Mouse (Mus musculus) heart, embryonic 16.5 days (tissue): ENCODE data around the gene Cemip. TPM values are rescaled to one million over a fixed set of nuclear protein-coding genes. Genes with fewer than 3 reads are reported as not detected.
"Not testable (repeated sequence)": the region's sequence is repeated elsewhere in the genome, so short reads cannot be mapped to it uniquely, and the experiment has no call there.

Experiments
- ATAC-seq: fragments of 200-750 bp; cut with Nextera tagmentation; replicated peaks from 2 replicates; pipeline ENCODE4 v1.8.0; 2017; ENCODE audit warnings: moderate number of reproducible peaks; ENCODE audit not compliant: insufficient read depth, low FRiP score; ENCODE audit errors: extremely low read depth
- H3K27ac ChIP-seq: fragments of 300-500 bp; sonication (generic); 2 replicates; pipeline ENCODE4 v1.5.1; 2014; ENCODE audit warnings: mild to moderate bottlenecking, low read length, control low read depth, moderate library complexity
- H3K27me3 ChIP-seq: fragments of 300-500 bp; sonication (generic); 2 replicates; pipeline ENCODE4 v1.6.1; 2014; ENCODE audit warnings: low read length, mixed read lengths; ENCODE audit not compliant: control insufficient read depth, insufficient read depth
- H3K36me3 ChIP-seq: fragments of 300-500 bp; sonication (generic); 2 replicates; pipeline ENCODE4 v1.6.1; 2014; ENCODE audit not compliant: control insufficient read depth, insufficient read depth
- H3K4me1 ChIP-seq: fragments of 300-500 bp; sonication (generic); 2 replicates; pipeline ENCODE4 v1.6.1; 2014; ENCODE audit warnings: low read length, mixed read lengths; ENCODE audit not compliant: control insufficient read depth, insufficient read depth
- H3K4me2 ChIP-seq: fragments of 300-500 bp; sonication (generic); 2 replicates; pipeline ENCODE4 v1.6.1; 2014; ENCODE audit warnings: low read depth, mild to moderate bottlenecking, control low read depth, low read length
- H3K4me3 ChIP-seq: fragments of 300-500 bp; sonication (generic); 2 replicates; pipeline ENCODE4 v1.5.1; 2014; ENCODE audit warnings: mild to moderate bottlenecking, control low read depth, low read length
- H3K9ac ChIP-seq: fragments of 300-500 bp; sonication (generic); 2 replicates; pipeline ENCODE4 v1.6.1; 2014; ENCODE audit warnings: low read length, control low read depth
- H3K9me3 ChIP-seq: fragments of 300-500 bp; sonication (generic); replicated peaks from 2 replicates; pipeline ENCODE4 v1.6.1; 2016; ENCODE audit warnings: low read length; ENCODE audit not compliant: control insufficient read depth
- WGBS: fragments of 180-500 bp; shearing (Covaris S2); extraction: QIAGEN DNeasy Blood & Tissue Kit; methylation state at CpG from one replicate; pipeline ENCODE4 v1.1.7; 2014; 5-methylcytosine and 5-hydroxymethylcytosine counted together
- polyA plus RNA-seq: library from polyadenylated mRNA; unstranded; fragments of >200 nt; fragmentation: Nextera tagmentation; extraction: Ambion mirVana; gene quantifications from 2 replicates; pipeline ENCODE4 v1.2.1, GENCODE M21; 2015

The Cemip gene
- polyA plus RNA-seq = 0.32 and 0.64 TPM in 2 replicates

GRCm38 (mm10) chr7:84086039-84086829 is at the start of gene Cemip:
TSS of gene Cemip (minus strand) at chr7:84086502.
- Histone ChIP-seq H3K27ac (no peak within 1 kb of the TSS), H3K4me2 (peak within 1 kb of the TSS; percentile 73), H3K4me3 (peak within 1 kb of the TSS; percentile 44), H3K9ac (peak within 1 kb of the TSS; percentile 41; the same call in 1 of the 2 replicates), H3K27me3 (peaks cover 20% of the 10 kb centered on the region), H3K9me3 (no peaks in the 10 kb centered on the region), H3K4me1 (peaks cover 14% of the 10 kb centered on the region), H3K36me3 (no peaks in the 10 kb centered on the region)
- ATAC-seq = peak; percentile 72
- 2% methylated on average over 54 of the region's 54 CpGs for WGBS

GRCm38 (mm10) chr7:84132704-84133103 is 46.4 kb upstream of the Cemip start:
- Histone ChIP-seq H3K9me3 (no peaks in the 10 kb centered on the region), H3K4me2 (no peak overlapping the region), H3K27me3 (no peaks in the 10 kb centered on the region), H3K4me3 (no peak overlapping the region), H3K9ac (no peak overlapping the region), H3K27ac (peak overlapping the region; percentile 51), H3K4me1 (peaks cover 71% of the 10 kb centered on the region), H3K36me3 (no peaks in the 10 kb centered on the region)
- no peak for ATAC-seq
- WGBS = 27% methylated on average over 1 of the region's 1 CpGs

GRCm38 (mm10) chr7:84131736-84132135 is 45.4 kb upstream of the Cemip start:
- H3K36me3 ChIP-seq = no peaks in the 10 kb centered on the region
- 72% methylated on average over 4 of the region's 4 CpGs for WGBS
- peaks cover 75% of the 10 kb centered on the region for H3K4me1 ChIP-seq
- no peak for ATAC-seq
- no peak overlapping the region for H3K9ac ChIP-seq
- H3K4me2 ChIP-seq = no peak overlapping the region
- H3K27me3 ChIP-seq = no peaks in the 10 kb centered on the region
- peak overlapping the region; percentile 23; the same call in 1 of the 2 replicates for H3K27ac ChIP-seq
- no peaks in the 10 kb centered on the region for H3K9me3 ChIP-seq
- H3K4me3 ChIP-seq = no peak overlapping the region

- no peaks in the 10 kb centered on the region for H3K36me3 ChIP-seq
- H3K9me3 ChIP-seq = no peaks in the 10 kb centered on the region
- 28% methylated on average over 8 of the region's 8 CpGs for WGBS
- H3K4me3 ChIP-seq = no peak overlapping the region
- H3K4me2 ChIP-seq = peak overlapping the region; percentile 52
- peak; percentile 96 for ATAC-seq
- no peaks in the 10 kb centered on the region for H3K27me3 ChIP-seq
- H3K4me1 ChIP-seq = peaks cover 81% of the 10 kb centered on the region
- peak overlapping the region; percentile 95 for H3K27ac ChIP-seq
- H3K9ac ChIP-seq = peak overlapping the region; percentile 6
Measured at GRCm38 (mm10) chr7:84128661-84129060, 42.4 kb upstream of the Cemip start.

- H3K4me2 ChIP-seq = no peak overlapping the region
- no peak overlapping the region for H3K9ac ChIP-seq
- H3K36me3 ChIP-seq = no peaks in the 10 kb centered on the region
- H3K9me3 ChIP-seq = no peaks in the 10 kb centered on the region
- peaks cover 81% of the 10 kb centered on the region for H3K4me1 ChIP-seq
- 0 out of 2 replicates have a peak overlapping the region, but pooled peaks have one; percentile 1 for H3K27ac ChIP-seq
- no peak for ATAC-seq
- 55% methylated on average over 1 of the region's 1 CpGs for WGBS
- H3K4me3 ChIP-seq = no peak overlapping the region
- no peaks in the 10 kb centered on the region for H3K27me3 ChIP-seq
Measured at GRCm38 (mm10) chr7:84125730-84126129, 39.4 kb upstream of the Cemip start.

GRCm38 (mm10) chr7:84123651-84124050 is 37.3 kb upstream of the Cemip start:
- ATAC-seq, H3K9me3 ChIP-seq, H3K36me3 ChIP-seq, H3K4me2 ChIP-seq, H3K27ac ChIP-seq, H3K9ac ChIP-seq, H3K27me3 ChIP-seq, H3K4me3 ChIP-seq: not testable (repeated sequence)
- peaks cover 86% of the 10 kb centered on the region for H3K4me1 ChIP-seq
- WGBS = 84% methylated on average over 3 of the region's 4 CpGs

- no peak overlapping the region for H3K4me3 ChIP-seq
- H3K9ac ChIP-seq = no peak overlapping the region
- H3K9me3 ChIP-seq = no peaks in the 10 kb centered on the region
- no peaks in the 10 kb centered on the region for H3K36me3 ChIP-seq
- no peak for ATAC-seq
- H3K4me1 ChIP-seq = peaks cover 85% of the 10 kb centered on the region
- H3K4me2 ChIP-seq = no peak overlapping the region
- H3K27ac ChIP-seq = no peak overlapping the region; the same call in 1 of the 2 replicates
- WGBS = 41% methylated on average over 3 of the region's 3 CpGs
- H3K27me3 ChIP-seq = no peaks in the 10 kb centered on the region
Measured at GRCm38 (mm10) chr7:84121778-84122177, 35.5 kb upstream of the Cemip start.

GRCm38 (mm10) chr7:84120142-84120760 is 33.9 kb upstream of the Cemip start:
- H3K36me3 ChIP-seq = 0 out of 2 replicates have a peak, but pooled peaks cover 4% of the 10 kb centered on the region
- peaks cover 79% of the 10 kb centered on the region for H3K4me1 ChIP-seq
- no peak for ATAC-seq
- H3K9me3 ChIP-seq = no peaks in the 10 kb centered on the region
- H3K9ac ChIP-seq = no peak overlapping the region
- H3K4me2 ChIP-seq = no peak overlapping the region
- H3K4me3 ChIP-seq = no peak overlapping the region
- WGBS = 68% methylated on average over 5 of the region's 5 CpGs
- H3K27me3 ChIP-seq = no peaks in the 10 kb centered on the region
- H3K27ac ChIP-seq = peak overlapping the region; percentile 30
